Mouse (Mus musculus) thymus, adult 2 months (tissue): ENCODE measurements around the gene Foxn1. TPM values are rescaled to one million over a fixed set of nuclear protein-coding genes. Genes with fewer than 3 reads are reported as not detected.
A peak's percentile ranks its signal among the peaks of the same experiment; 100 is the strongest.

Experiments used
- DNase-seq: peaks from one replicate; pipeline ENCODE4 v3.0.0; 2021
- H3K27ac ChIP-seq: fragments of 200-500 bp; 2 replicates; pipeline ENCODE4 v1.5.1; 2012; ENCODE audit warnings: low read length, control low read depth; ENCODE audit not compliant: control insufficient read depth, insufficient read depth
- H3K27me3 ChIP-seq: fragments of 200-500 bp; 2 replicates; pipeline ENCODE4 v1.6.1; 2012; ENCODE audit warnings: mild to moderate bottlenecking, low read length, moderate library complexity, mixed read lengths; ENCODE audit not compliant: control insufficient read depth, insufficient read depth
- H3K36me3 ChIP-seq: fragments of 200-500 bp; 2 replicates; pipeline ENCODE4 v1.6.1; 2012; ENCODE audit warnings: mild to moderate bottlenecking, low read length, moderate library complexity; ENCODE audit not compliant: control insufficient read depth, insufficient read depth
- H3K4me1 ChIP-seq: fragments of 200-500 bp; replicated peaks from 2 replicates; pipeline ENCODE4 v1.6.1; 2012; ENCODE audit warnings: low read length; ENCODE audit not compliant: control insufficient read depth, insufficient read depth
- H3K4me3 ChIP-seq: fragments of 200-500 bp; 2 replicates; pipeline ENCODE4 v1.5.1; 2012; ENCODE audit warnings: mild to moderate bottlenecking, low read length, control low read depth, moderate library complexity; ENCODE audit not compliant: control insufficient read depth, insufficient read depth
- CTCF ChIP-seq: fragments of 200-500 bp; IDR thresholded peaks from 2 replicates; pipeline ENCODE4 v1.5.1; 2012; ENCODE audit warnings: mild to moderate bottlenecking, control low read depth, low read length, moderate library complexity, borderline replicate concordance; ENCODE audit not compliant: control insufficient read depth, poor library complexity, insufficient read depth; ENCODE audit errors: extremely low read depth
- POLR2A ChIP-seq: fragments of 200-500 bp; IDR thresholded peaks from 2 replicates; pipeline ENCODE4 v1.6.1; 2012; ENCODE audit warnings: mild to moderate bottlenecking, low read length, control low read depth, moderate library complexity; ENCODE audit not compliant: control insufficient read depth, poor library complexity, insufficient read depth; ENCODE audit errors: extremely low read depth
- WGBS: fragments of 180-500 bp; shearing (Covaris S2); methylation state at CpG from one replicate; pipeline ENCODE4 v1.1.7; 2018; 5-methylcytosine and 5-hydroxymethylcytosine counted together
- polyA plus RNA-seq: library from polyadenylated mRNA; depleted of rRNA; stranded (reverse); fragments of >200 nt; gene quantifications from 2 replicates; pipeline ENCODE4 v1.2.3, GENCODE M21; 2012

Foxn1 gene
- polyA plus RNA-seq, 1 experiment, result 31.3 TPM

- Histone ChIP-seq H3K27ac (no peak overlapping the region), H3K27me3 (no peaks in the 10 kb centered on the region), H3K4me1 (peaks cover 4% of the 10 kb centered on the region), H3K36me3 (no peaks in the 10 kb centered on the region), H3K4me3 (no peak overlapping the region)
- TF ChIP-seq POLR2A, result no peak
- TF ChIP-seq CTCF, result no peak
- no peak for DNase-seq
- WGBS, result 87% methylated on average over 3 of the region's 3 CpGs
Measured at GRCm38 (mm10) chr11:78401469-78401868, 15.1 kb upstream of the Foxn1 start.

DNA sequence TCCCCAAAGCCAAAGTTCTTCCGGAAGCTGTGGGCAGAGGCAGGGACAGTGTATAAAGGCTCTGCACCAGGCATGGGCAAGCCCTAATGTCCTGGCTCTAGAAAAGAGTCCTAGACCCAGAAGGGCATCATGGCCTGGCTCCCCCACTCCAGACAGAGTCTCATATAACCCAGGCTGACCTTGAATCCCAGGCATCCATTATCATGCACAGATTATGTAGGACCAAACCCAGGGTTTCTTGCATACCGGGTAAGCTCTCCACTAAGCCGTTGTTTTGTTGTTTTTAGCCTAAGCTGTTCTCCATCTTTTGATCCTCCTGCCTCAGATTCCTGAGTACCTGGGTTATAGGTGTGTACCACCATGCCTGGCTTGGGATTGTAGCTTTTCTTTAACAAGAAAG, 14.6 kb upstream of the Foxn1 start:
- WGBS, result 69% methylated on average over 3 of the region's 3 CpGs
- H3K4me1 ChIP-seq, result peaks cover 4% of the 10 kb centered on the region
- no peaks in the 10 kb centered on the region for H3K27me3 ChIP-seq
- no peak for DNase-seq
- H3K27ac ChIP-seq, result no peak overlapping the region
- no peak overlapping the region for H3K4me3 ChIP-seq
- no peak for TF ChIP-seq CTCF
- TF ChIP-seq POLR2A, result no peak
- no peaks in the 10 kb centered on the region for H3K36me3 ChIP-seq

- DNase-seq, result peak; percentile 59
- H3K36me3 ChIP-seq, result no peaks in the 10 kb centered on the region
- H3K4me1 ChIP-seq, result peaks cover 4% of the 10 kb centered on the region
- no peak for TF ChIP-seq POLR2A
- TF ChIP-seq CTCF, result no peak
- H3K27ac ChIP-seq, result no peak overlapping the region
- 16% methylated on average over 8 of the region's 8 CpGs for WGBS
- H3K27me3 ChIP-seq, result no peaks in the 10 kb centered on the region
- no peak overlapping the region for H3K4me3 ChIP-seq
Measured at GRCm38 (mm10) chr11:78399680-78400079, 13.3 kb upstream of the Foxn1 start.

DNA sequence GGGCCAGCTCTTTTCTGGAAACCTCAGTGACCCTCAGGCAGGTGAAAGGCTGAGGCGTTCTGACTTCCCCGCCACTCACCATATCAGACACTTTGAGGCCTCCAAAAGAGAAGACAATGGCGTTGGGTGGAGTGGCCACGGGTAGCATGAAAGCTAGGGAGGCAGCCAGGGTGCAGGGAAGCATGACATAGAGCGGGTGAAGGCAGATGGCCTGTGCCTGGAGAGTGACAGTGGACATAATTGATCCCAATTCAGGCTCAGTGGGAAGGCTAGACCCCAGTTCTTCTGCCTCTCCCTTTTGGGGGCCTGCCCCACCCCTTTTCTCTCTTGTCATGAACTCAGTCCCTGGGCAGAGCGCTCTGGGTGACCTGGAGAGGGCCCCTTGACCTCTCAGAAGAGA, 11.9 kb upstream of the Foxn1 start:
- Histone ChIP-seq H3K27ac (no peak overlapping the region), H3K36me3 (no peaks in the 10 kb centered on the region), H3K4me1 (peaks cover 4% of the 10 kb centered on the region), H3K27me3 (no peaks in the 10 kb centered on the region), H3K4me3 (no peak overlapping the region)
- TF ChIP-seq POLR2A (no peak), CTCF (no peak)
- no peak for DNase-seq
- WGBS, result 86% methylated on average over 6 of the region's 6 CpGs

DNA sequence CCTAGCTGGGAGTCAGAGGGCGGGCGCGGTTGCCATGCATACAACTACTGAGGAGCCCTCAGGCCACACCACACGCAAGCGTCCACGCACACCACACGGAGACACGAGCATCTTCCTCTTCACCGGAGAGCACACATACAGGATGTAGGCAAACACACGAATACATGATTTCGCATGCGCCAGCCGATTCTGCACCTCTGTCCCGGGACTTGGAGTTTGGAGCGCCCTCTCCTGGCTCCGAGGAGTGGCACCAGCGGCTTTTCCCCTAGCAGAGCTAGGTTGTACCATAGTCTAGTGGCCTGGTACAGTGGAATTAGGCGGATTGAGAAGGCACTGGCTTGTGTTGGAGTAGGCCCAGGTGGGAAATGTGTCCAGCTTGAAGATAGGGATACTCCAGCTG, 11.0 kb upstream of the Foxn1 start:
- DNase-seq, result peak; percentile 79
- Histone ChIP-seq H3K36me3 (no peaks in the 10 kb centered on the region), H3K27me3 (no peaks in the 10 kb centered on the region), H3K27ac (no peak overlapping the region), H3K4me1 (peaks cover 4% of the 10 kb centered on the region), H3K4me3 (no peak overlapping the region)
- TF ChIP-seq POLR2A, result no peak
- peak; percentile 79 for TF ChIP-seq CTCF
- 26% methylated on average over 18 of the region's 18 CpGs for WGBS

- no peak overlapping the region for H3K27ac ChIP-seq
- peaks cover 4% of the 10 kb centered on the region for H3K4me1 ChIP-seq
- H3K4me3 ChIP-seq, result no peak overlapping the region
- 87% methylated on average over 11 of the region's 11 CpGs for WGBS
- no peaks in the 10 kb centered on the region for H3K36me3 ChIP-seq
- TF ChIP-seq CTCF, result no peak
- no peak for TF ChIP-seq POLR2A
- H3K27me3 ChIP-seq, result no peaks in the 10 kb centered on the region
- DNase-seq, result no peak
Measured at GRCm38 (mm10) chr11:78396950-78397349, 10.6 kb upstream of the Foxn1 start.

- H3K4me3 ChIP-seq, result no peak overlapping the region
- H3K27me3 ChIP-seq, result no peaks in the 10 kb centered on the region
- H3K36me3 ChIP-seq, result no peaks in the 10 kb centered on the region
- no peak for TF ChIP-seq CTCF
- TF ChIP-seq POLR2A, result no peak
- peaks cover 4% of the 10 kb centered on the region for H3K4me1 ChIP-seq
- no peak for DNase-seq
- no peak overlapping the region for H3K27ac ChIP-seq
- WGBS, result 84% methylated on average over 3 of the region's 3 CpGs
Measured at GRCm38 (mm10) chr11:78392728-78393127, 6.4 kb upstream of the Foxn1 start.
